Mouse (Mus musculus) limb, embryonic 11.5 days (tissue): ENCODE measurements at regions not wholly inside any gene's neighbourhood (a gene's known extent, or its start where the extent isn't known, plus 50 kb on each side); places are given as distances from the start of the nearest gene placed in this dataset.

Experiments
- ATAC-seq: fragments of 200-750 bp; cut with Nextera tagmentation; 2 replicates; pipeline ENCODE4 v1.8.0; 2017; ENCODE audit warnings: low read depth; ENCODE audit not compliant: insufficient number of reproducible peaks, low FRiP score, low TSS enrichment
- DNase-seq: peaks from one replicate; pipeline ENCODE4 v3.0.0-alpha.2; 2015; ENCODE audit warnings: low spot score
- H3K27ac ChIP-seq: fragments of 300-500 bp; sonication (generic); replicated peaks from 2 replicates; pipeline ENCODE4 v1.5.1; 2014; ENCODE audit warnings: low read depth, mild to moderate bottlenecking, low read length
- H3K27me3 ChIP-seq: fragments of 300-500 bp; sonication (generic); 2 replicates; pipeline ENCODE4 v1.6.1; 2014; ENCODE audit warnings: mild to moderate bottlenecking, low read length, mixed read lengths; ENCODE audit not compliant: control insufficient read depth, insufficient read depth
- H3K36me3 ChIP-seq: fragments of 300-500 bp; sonication (generic); 2 replicates; pipeline ENCODE4 v1.6.1; 2014; ENCODE audit warnings: mild to moderate bottlenecking, low read length, moderate library complexity, mixed read lengths; ENCODE audit not compliant: control insufficient read depth, insufficient read depth
- H3K4me1 ChIP-seq: fragments of 300-500 bp; sonication (generic); 2 replicates; pipeline ENCODE4 v1.6.1; 2014; ENCODE audit warnings: low read length, mixed read lengths; ENCODE audit not compliant: control insufficient read depth, insufficient read depth
- H3K4me2 ChIP-seq: fragments of 300-500 bp; sonication (generic); 2 replicates; pipeline ENCODE4 v1.6.1; 2014; ENCODE audit warnings: low read depth, mild to moderate bottlenecking, moderate library complexity; ENCODE audit not compliant: severe bottlenecking
- H3K4me3 ChIP-seq: fragments of 300-500 bp; sonication (generic); 2 replicates; pipeline ENCODE4 v1.5.1; 2014; ENCODE audit warnings: low read depth, low read length
- H3K9ac ChIP-seq: fragments of 300-500 bp; sonication (generic); 2 replicates; pipeline ENCODE4 v1.6.1; 2014; ENCODE audit warnings: mild to moderate bottlenecking, low read length
- H3K9me3 ChIP-seq: fragments of 300-500 bp; sonication (generic); 2 replicates; pipeline ENCODE4 v1.6.1; 2016; ENCODE audit warnings: low read length; ENCODE audit not compliant: control insufficient read depth
- WGBS: fragments of 180-500 bp; shearing (Covaris S2); extraction: QIAGEN DNeasy Blood & Tissue Kit; methylation state at CpG from one replicate; pipeline ENCODE4 v1.1.7; 2014; 5-methylcytosine and 5-hydroxymethylcytosine counted together

GRCm38 (mm10) chr5:4591721-4592120 lies 166.1 kb downstream of the Fzd1 start:
- H3K27ac ChIP-seq: no peak overlapping the region
- H3K4me1 ChIP-seq: no peaks in the 10 kb centered on the region
- no peaks in the 10 kb centered on the region for H3K9me3 ChIP-seq
- H3K36me3 ChIP-seq: no peaks in the 10 kb centered on the region
- WGBS: 78% methylated on average over 1 of the region's 1 CpGs
- H3K9ac ChIP-seq: no peak overlapping the region
- no peak for DNase-seq
- H3K27me3 ChIP-seq: no peaks in the 10 kb centered on the region
- H3K4me3 ChIP-seq: no peak overlapping the region
- ATAC-seq: no peak
- H3K4me2 ChIP-seq: no peak overlapping the region

- no peak overlapping the region for H3K27ac ChIP-seq
- DNase-seq (no peak), ATAC-seq (no peak)
- no peaks in the 10 kb centered on the region for H3K4me1 ChIP-seq
- H3K4me2 ChIP-seq: no peak overlapping the region
- H3K27me3 ChIP-seq: no peaks in the 10 kb centered on the region
- H3K9me3 ChIP-seq: no peaks in the 10 kb centered on the region
- no peaks in the 10 kb centered on the region for H3K36me3 ChIP-seq
- H3K9ac ChIP-seq: no peak overlapping the region
- 79% methylated on average over 1 of the region's 1 CpGs for WGBS
- H3K4me3 ChIP-seq: no peak overlapping the region
Measured at GRCm38 (mm10) chr5:4582702-4583475, 174.9 kb downstream of the Fzd1 start.

- H3K9ac ChIP-seq: no peak overlapping the region
- H3K4me3 ChIP-seq: no peak overlapping the region
- WGBS: 87% methylated on average over 8 of the region's 8 CpGs
- H3K36me3 ChIP-seq: no peaks in the 10 kb centered on the region
- DNase-seq (no peak), ATAC-seq (no peak)
- no peaks in the 10 kb centered on the region for H3K9me3 ChIP-seq
- no peak overlapping the region for H3K4me2 ChIP-seq
- H3K27ac ChIP-seq: no peak overlapping the region
- no peaks in the 10 kb centered on the region for H3K4me1 ChIP-seq
- no peaks in the 10 kb centered on the region for H3K27me3 ChIP-seq
Measured at GRCm38 (mm10) chr5:4580185-4580839, 177.5 kb downstream of the Fzd1 start.

- Histone ChIP-seq H3K4me1 (no peaks in the 10 kb centered on the region), H3K4me2 (no peak overlapping the region), H3K9ac (no peak overlapping the region), H3K36me3 (no peaks in the 10 kb centered on the region), H3K27ac (no peak overlapping the region), H3K27me3 (no peaks in the 10 kb centered on the region), H3K4me3 (no peak overlapping the region), H3K9me3 (no peaks in the 10 kb centered on the region)
- WGBS: 72% methylated on average over 3 of the region's 3 CpGs
- ATAC-seq (no peak), DNase-seq (no peak)
Measured at GRCm38 (mm10) chr5:4578856-4579255, 179.0 kb downstream of the Fzd1 start.

- ATAC-seq (no peak), DNase-seq (no peak)
- Histone ChIP-seq H3K4me3 (no peak overlapping the region), H3K4me1 (no peaks in the 10 kb centered on the region), H3K36me3 (no peaks in the 10 kb centered on the region), H3K9me3 (no peaks in the 10 kb centered on the region), H3K4me2 (no peak overlapping the region), H3K27me3 (no peaks in the 10 kb centered on the region), H3K27ac (no peak overlapping the region), H3K9ac (no peak overlapping the region)
- WGBS: 93% methylated on average over 6 of the region's 6 CpGs
Measured at GRCm38 (mm10) chr5:4577179-4577578, 180.7 kb downstream of the Fzd1 start.

- DNase-seq: no peak
- Histone ChIP-seq H3K36me3 (no peaks in the 10 kb centered on the region), H3K9me3 (no peaks in the 10 kb centered on the region), H3K4me1 (peaks cover 3% of the 10 kb centered on the region; the same call in 1 of the 2 replicates), H3K4me3 (no peak overlapping the region), H3K27ac (no peak overlapping the region), H3K4me2 (no peak overlapping the region), H3K9ac (no peak overlapping the region), H3K27me3 (no peaks in the 10 kb centered on the region)
- WGBS: 50% methylated on average over 6 of the region's 6 CpGs
- ATAC-seq: no peak
Measured at GRCm38 (mm10) chr5:4563862-4564261, 194.0 kb downstream of the Fzd1 start.

GRCm38 (mm10) chr5:4561661-4562060 lies 196.2 kb downstream of the Fzd1 start:
- H3K36me3 ChIP-seq: no peaks in the 10 kb centered on the region
- ATAC-seq (no peak), DNase-seq (no peak)
- H3K4me1 ChIP-seq: peaks cover 3% of the 10 kb centered on the region; the same call in 1 of the 2 replicates
- 32% methylated on average over 8 of the region's 8 CpGs for WGBS
- H3K9ac ChIP-seq: no peak overlapping the region
- H3K27ac ChIP-seq: no peak overlapping the region
- H3K4me2 ChIP-seq: no peak overlapping the region
- no peaks in the 10 kb centered on the region for H3K9me3 ChIP-seq
- no peak overlapping the region for H3K4me3 ChIP-seq
- no peaks in the 10 kb centered on the region for H3K27me3 ChIP-seq

- no peak overlapping the region for H3K9ac ChIP-seq
- no peaks in the 10 kb centered on the region for H3K36me3 ChIP-seq
- H3K9me3 ChIP-seq: no peaks in the 10 kb centered on the region
- no peak for DNase-seq
- peaks cover 3% of the 10 kb centered on the region; the same call in 1 of the 2 replicates for H3K4me1 ChIP-seq
- H3K27me3 ChIP-seq: no peaks in the 10 kb centered on the region
- H3K27ac ChIP-seq: no peak overlapping the region
- H3K4me2 ChIP-seq: no peak overlapping the region
- H3K4me3 ChIP-seq: no peak overlapping the region
- ATAC-seq: no peak
- WGBS: 49% methylated on average over 4 of the region's 4 CpGs
Measured at GRCm38 (mm10) chr5:4561139-4561470, 196.7 kb downstream of the Fzd1 start.
